Mouse (Mus musculus): ENCODE results near the gene Ankrd65.

GRCm38 (mm10) chr4:155848434-155849095 is 58.3 kb downstream of the Ankrd65 start:
- TF ChIP-seq CTCF (IDR thresholded peaks at IDR 0.05; ENCODE audit: control insufficient read depth, insufficient read depth, low read length) (no peak), POLR2A (IDR thresholded peaks at IDR 0.05; ENCODE audit: borderline replicate concordance, control insufficient read depth, low read depth, low read length) (no peak)

Data from bone marrow, adult 2 months (tissue).